Mouse (Mus musculus): ENCODE data around the gene Fkbp6.

The Fkbp6 gene

DNA sequence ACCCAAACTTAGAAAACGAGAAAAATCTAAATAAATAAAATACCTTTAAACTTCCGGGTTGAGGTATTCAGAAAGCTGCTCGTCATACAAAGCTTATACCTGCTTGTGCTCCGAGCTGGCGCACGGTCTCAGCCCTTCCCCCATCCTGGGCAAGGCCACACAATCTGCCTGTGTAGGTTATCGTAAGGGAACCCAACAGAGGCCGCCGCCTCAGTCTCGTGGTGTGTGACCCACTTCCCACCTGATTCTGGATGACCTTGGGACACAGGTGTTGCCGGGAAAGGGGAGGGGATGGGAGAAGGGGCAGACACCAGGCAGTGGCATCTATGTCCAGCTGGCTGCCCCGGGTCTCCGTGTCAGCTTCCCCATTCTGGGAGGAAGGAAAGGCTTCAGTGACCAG, 1.8 kb upstream of the Fkbp6 start:
- no peak for DNase-seq

DNA sequence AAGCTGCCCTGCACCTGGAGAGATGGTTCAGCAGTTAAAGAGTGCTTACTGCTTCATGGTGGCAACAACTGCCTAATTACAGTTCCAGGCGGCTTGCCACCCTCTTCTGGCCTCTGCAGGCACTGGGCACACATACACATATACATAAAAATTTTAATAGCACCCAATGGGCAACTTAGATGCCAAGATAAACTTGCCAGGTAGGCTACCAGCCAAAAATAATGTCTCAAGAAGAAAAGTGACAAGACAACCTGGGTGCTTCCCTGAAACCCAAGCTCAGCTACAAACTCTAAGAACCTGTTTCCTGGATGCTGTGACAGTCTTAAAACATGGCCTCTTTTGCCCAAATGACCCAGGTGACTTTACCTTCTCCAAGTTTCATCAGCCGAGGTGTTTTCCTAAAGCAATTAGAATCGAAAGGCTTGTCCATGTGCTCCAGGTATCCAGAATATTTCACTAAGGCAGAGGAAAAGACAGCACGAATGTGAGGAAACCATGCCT, 2.3 kb downstream of the Fkbp6 start:
- no peak for DNase-seq

GRCm38 (mm10) chr5:135346430-135346829, 3.4 kb downstream of the Fkbp6 start:
- no peak for DNase-seq

- DNase-seq: no peak
Measured at GRCm38 (mm10) chr5:135345989-135346388, 3.9 kb downstream of the Fkbp6 start.

DNA sequence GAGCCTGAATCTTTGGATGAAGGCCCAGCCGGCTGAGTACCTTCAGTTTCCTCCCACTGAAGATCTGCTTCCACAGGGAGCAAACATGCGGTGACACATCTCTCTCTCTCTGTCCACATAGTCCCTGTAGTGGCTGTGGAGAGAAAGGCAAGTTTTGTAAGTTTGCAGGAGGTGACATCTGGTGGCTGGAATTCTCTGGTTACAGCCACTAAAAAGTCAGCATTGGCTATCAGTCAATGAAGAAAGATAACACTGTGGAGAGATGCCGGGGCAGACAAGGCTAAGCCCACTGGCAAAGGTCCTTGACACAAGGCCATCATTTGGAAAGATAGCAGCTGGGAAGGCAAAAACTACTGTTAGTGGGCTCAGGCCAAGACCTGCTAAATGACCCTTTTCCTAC, 12.3 kb downstream of the Fkbp6 start:
- DNase-seq: peak; percentile 47

DNA sequence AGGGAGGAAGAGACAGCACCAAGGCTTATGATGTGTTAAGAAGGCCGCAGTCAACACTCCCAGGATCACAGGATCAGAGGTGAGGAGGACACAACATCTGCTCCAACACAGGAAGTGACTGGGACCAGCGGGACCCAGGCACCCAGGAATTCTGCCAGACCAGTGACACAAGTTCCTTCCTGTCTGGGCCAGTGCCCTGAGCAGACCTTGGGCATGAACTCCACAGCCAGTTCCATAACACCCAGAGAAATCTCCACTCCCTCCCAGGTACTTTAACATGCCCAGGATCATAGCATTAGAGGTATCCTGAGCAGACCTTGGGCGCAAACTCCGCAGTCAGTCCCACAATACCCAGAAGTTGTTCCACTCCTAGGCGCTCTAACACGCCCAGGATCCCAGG, 18.7 kb downstream of the Fkbp6 start:
- no peak for DNase-seq

- DNase-seq: no peak
Measured at GRCm38 (mm10) chr5:135330201-135330600, 19.6 kb downstream of the Fkbp6 start.

GRCm38 (mm10) chr5:135329471-135329870, 20.4 kb downstream of the Fkbp6 start:
- DNase-seq: no peak

DNA sequence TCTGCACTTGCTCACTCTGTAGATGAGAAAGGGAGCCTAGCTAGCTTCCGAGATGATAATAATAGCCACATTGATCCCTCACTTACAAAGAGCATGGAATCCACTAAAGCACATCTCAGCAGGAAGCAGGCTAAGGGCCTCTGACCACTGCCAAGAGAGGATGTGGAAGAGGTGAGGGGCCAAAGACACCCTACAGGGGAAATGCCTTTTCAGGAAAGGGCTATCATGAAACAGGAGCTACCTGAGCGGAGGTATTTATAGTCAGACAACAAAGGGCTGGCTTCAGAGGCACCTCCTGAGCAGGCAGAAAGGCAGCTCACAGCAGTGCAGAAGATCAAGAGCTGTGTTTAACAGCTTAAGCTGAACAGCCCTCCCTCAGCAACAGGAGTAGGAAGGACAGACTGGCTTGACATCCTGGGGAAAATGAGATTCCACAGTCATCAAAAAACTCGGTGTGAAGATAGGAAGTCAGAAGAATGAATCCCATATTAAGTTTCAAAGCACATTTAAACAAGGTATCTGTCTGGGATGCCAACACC, 23.7 kb downstream of the Fkbp6 start:
- no peak for DNase-seq

- no peak for DNase-seq
Measured at GRCm38 (mm10) chr5:135322197-135322596, 27.6 kb downstream of the Fkbp6 start.

DNA sequence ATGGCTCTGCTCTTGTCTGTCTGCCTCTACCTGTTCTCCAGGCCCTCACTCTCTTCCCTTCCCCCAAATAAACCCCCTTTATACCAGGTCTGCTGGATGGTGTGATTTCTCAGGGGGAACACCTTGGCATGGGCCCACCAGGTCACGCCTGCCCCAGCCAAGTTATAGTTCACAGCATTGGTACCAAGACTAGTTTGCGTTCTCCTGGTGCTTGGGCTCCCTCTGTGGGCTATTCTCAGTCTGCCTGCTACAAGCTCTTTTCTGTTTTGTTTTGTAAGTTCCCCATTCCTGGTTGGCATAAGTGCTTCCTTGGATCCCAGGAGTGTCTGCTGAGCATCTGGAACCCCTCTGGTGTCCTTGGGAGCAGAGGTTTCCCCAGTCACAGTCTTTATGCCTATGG, 30.0 kb downstream of the Fkbp6 start:
- no peak for DNase-seq

GRCm38 (mm10) chr5:135316177-135316576, 33.7 kb downstream of the Fkbp6 start:
- DNase-seq: no peak

DNA sequence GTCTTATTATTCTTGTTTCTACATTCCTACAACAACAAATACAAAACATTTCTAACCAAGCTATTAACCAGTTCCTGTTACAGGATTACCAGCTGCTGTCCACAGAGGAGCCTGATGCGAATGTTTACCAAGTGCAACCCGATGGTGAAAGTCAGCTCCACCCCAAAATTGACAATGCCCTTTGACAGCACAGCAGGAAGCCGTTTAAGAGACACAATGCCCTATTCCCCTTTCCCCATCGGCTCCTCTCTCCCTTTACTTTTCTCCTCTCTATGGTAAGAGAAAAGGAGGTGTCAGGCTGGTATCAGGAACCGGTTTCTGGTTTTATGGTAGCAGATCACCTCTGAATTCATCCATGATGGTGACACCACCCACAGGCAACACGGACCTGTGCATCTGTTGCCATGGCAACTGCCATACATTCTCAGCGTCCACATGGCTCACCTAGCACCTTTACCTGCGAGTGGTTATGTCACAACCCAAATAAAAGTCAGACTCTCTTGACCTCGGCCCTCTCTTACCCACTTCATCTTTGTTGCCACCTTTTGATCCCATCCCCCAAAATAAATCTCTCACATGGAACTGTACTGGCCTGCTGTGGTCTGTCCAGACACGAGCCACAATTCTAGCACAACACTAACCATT, 43.4 kb downstream of the Fkbp6 start:
- DNase-seq: no peak

GRCm38 (mm10) chr5:135302454-135302853, 47.4 kb downstream of the Fkbp6 start:
- DNase-seq: no peak

- no peak for DNase-seq
Measured at GRCm38 (mm10) chr5:135301916-135302315, 47.9 kb downstream of the Fkbp6 start.

DNA sequence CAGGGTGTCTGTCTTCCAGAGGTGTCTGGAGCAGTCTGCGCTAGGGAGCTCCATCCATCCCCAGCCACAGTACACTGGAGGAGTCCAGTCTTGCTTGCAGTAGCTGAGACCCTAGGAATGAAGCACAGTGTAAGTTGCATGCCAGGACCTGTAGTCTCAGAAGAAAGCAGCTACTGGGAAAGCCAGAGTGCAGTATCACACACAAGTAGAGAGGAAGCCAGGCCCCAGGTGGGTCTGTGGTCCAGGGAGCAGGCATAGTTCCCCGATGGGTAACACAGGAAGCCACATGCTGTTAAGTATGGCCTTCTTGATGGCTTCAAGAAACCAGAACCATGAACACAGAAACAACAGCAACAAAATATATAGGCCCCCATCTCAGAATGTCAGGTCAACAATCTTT, 57.8 kb downstream of the Fkbp6 start:
- DNase-seq: no peak

DNA sequence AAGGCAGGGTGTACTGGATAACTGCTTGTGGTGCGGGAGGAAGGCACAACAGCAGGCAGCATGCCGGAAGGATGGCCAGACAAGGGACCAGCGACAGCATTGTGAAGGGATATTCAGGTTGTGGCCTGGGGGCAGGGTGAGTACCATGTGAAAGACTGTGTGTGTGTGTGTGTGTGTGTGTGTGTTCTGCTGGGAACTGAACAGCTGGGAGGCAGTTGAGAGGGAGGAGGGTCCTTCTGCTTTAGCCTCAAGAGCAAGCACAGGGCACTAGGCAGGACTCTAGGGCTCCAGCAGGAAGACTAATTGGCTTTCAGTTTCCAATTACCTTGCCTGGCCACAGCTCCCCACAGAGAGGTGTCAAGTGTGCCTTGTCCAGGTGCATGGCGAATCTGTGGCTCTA, 58.7 kb downstream of the Fkbp6 start:
- DNase-seq: no peak

GRCm38 (mm10) chr5:135290703-135291102, 59.1 kb downstream of the Fkbp6 start:
- DNase-seq: no peak

DNA sequence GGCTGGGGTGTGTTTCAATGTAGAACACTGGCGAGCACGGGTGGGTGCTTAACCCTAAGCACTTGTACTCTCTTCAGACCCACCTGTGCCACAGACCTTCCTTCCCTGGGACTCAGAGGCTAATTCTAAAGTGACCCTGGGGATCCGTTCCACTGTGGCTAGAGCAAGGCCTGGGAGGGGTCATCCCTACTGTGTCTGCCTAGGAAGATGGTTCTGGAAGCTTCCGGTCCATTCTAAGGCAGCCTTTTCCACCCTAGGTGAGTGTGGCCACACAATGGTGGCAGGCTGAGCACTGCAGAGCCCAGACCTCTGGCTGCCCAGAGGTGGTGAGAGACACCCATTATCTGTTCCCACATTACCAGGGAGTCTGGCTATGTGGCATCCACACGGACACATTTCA, 62.9 kb downstream of the Fkbp6 start:
- no peak for DNase-seq

GRCm38 (mm10) chr5:135286185-135286584, 63.7 kb downstream of the Fkbp6 start:
- DNase-seq: peak; percentile 91

DNA sequence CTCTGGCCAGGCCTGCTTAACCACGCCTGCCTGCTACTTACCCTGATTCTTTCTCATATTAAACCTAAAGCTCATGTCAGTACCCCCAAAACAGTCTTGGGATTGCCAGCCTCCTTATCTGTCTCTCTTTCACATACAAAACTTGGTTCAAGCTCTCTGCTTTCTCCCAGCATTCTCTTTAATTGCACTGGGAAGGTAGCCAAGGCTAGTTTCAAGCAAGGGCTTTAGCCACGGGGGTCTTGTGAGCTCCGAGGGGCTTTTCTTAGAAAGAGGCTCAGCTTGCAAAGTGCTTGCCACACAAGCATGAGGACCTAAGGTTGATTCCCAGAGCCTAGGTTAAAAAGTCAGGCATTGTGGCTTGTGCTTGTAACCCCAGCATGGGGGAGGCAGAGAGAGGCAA, 64.6 kb downstream of the Fkbp6 start:
- no peak for DNase-seq

DNA sequence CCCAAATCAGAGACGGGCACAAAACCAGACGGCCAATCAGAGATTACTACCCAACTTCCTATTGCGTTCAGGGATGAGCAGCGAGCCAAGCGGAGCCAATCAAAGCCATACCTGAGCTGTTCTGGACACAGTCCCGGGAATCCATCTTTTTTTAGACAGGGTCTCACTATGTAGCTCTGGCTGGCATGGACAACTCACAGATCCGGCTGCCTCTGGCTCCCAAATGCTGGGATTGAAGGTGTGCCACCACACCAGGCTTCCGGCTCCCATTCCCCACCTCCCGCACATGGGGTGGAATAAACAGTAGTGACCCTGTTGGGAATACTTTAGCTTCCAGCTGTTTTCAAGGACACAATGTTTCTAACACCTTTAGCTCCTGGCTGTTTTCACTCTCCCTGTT, 69.6 kb downstream of the Fkbp6 start:
- DNase-seq: no peak

DNA sequence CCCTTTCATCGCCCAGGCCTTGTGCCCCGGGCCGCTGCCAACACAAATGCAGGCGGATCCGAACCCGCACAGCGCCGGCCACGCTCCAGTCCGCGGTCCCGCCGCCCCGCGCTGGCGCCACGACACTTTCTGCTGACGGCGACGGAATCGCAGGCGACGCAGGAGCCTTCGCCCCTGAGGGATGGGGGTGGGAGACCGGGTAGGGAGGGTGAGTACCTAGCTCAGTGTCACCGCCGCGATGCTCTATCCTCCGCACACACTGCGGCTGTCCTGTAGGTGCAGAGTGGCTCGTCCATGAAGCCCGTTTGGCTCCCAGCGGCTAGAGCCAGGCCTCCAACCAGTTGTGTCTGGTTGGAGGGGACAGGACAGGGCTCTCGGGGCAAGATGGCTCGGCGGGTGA, 73.2 kb downstream of the Fkbp6 start:
- no peak for DNase-seq

- DNase-seq: no peak
Measured at GRCm38 (mm10) chr5:135274663-135275396, 75.0 kb downstream of the Fkbp6 start.
